16 mouse cellular contexts compared by ENCODE assay signal in genomic region chr11:104432251-104432650, GRCm38 (mm10).
"Had no signal": no experiment of that assay in that cellular context is flagged by ENCODE, and none has a peak within 500 bp of the region (broad histone marks: within the 10 kb centered on the region; RNA-seq: fewer than 3 reads in every experiment).

No protein-coding gene starts in this region.

- ATAC-seq: liver, postnatal 0 days; midbrain, embryonic 13.5 days; midbrain, embryonic 15.5 days had no signal

- H3K27me3 ChIP-seq: liver, embryonic 15.5 days; megakaryocyte, embryonic 14.5 days; midbrain, embryonic 13.5 days; midbrain, embryonic 15.5 days; neural tube, embryonic 12.5 days; stomach, embryonic 15.5 days had no signal

- H3K36me3 ChIP-seq: midbrain, embryonic 13.5 days; midbrain, embryonic 15.5 days; neural tube, embryonic 12.5 days; stomach, embryonic 15.5 days had no signal

- H3K4me3 ChIP-seq: liver, embryonic 15.5 days; megakaryocyte, embryonic 14.5 days; midbrain, embryonic 13.5 days; midbrain, embryonic 15.5 days; neural tube, embryonic 12.5 days; stomach, embryonic 15.5 days had no signal

- DNase-seq: liver, postnatal 0 days; lung, adult 2 months; lung, postnatal 36 days; right cerebral cortex, postnatal 14 days; thymus, adult 2 months; thymus, postnatal 25 days; thymus, postnatal 4 days had no signal

- H3K27ac ChIP-seq: liver, embryonic 15.5 days; macrophage; midbrain, embryonic 13.5 days; midbrain, embryonic 15.5 days; neural tube, embryonic 12.5 days; stomach, embryonic 15.5 days; stomach, postnatal 0 days had no signal

- H3K9ac ChIP-seq: liver, embryonic 15.5 days; liver, postnatal 0 days; midbrain, embryonic 13.5 days; midbrain, embryonic 15.5 days; neural tube, embryonic 12.5 days; stomach, embryonic 15.5 days had no signal

- H3K4me2 ChIP-seq: liver, embryonic 15.5 days; midbrain, embryonic 11.5 days; midbrain, embryonic 13.5 days; midbrain, embryonic 15.5 days; neural tube, embryonic 12.5 days; stomach, embryonic 15.5 days had no signal

- H3K9me3 ChIP-seq: liver, embryonic 15.5 days; megakaryocyte, embryonic 14.5 days; midbrain, embryonic 13.5 days; midbrain, embryonic 15.5 days; neural tube, embryonic 12.5 days; stomach, embryonic 15.5 days had no signal
